Mouse (Mus musculus) liver, embryonic 15.5 days (tissue): ENCODE measurements around the gene Gsta4. TPM values are rescaled to one million over a fixed set of nuclear protein-coding genes. Genes with fewer than 3 reads are reported as not detected.
"Not testable (repeated sequence)": the region's sequence is repeated elsewhere in the genome, so short reads cannot be mapped to it uniquely, and the experiment has no call there.

Experiments
- ATAC-seq: fragments of 200-750 bp; cut with Nextera tagmentation; 2 replicates; pipeline ENCODE4 v1.8.0; 2017; ENCODE audit warnings: moderate number of reproducible peaks, mild to moderate bottlenecking, moderate library complexity; ENCODE audit not compliant: insufficient read depth
- H3K27ac ChIP-seq: fragments of 300-500 bp; sonication (generic); replicated peaks from 2 replicates; pipeline ENCODE4 v1.5.1; 2015; ENCODE audit warnings: mild to moderate bottlenecking, inconsistent platforms
- H3K27me3 ChIP-seq: fragments of 300-500 bp; sonication (generic); 2 replicates; pipeline ENCODE4 v1.6.1; 2015; ENCODE audit warnings: mild to moderate bottlenecking, inconsistent platforms
- H3K36me3 ChIP-seq: fragments of 300-500 bp; sonication (generic); replicated peaks from 2 replicates; pipeline ENCODE4 v1.6.1; 2015; ENCODE audit warnings: moderate library complexity, mild to moderate bottlenecking, inconsistent platforms
- H3K4me1 ChIP-seq: fragments of 300-500 bp; sonication (generic); replicated peaks from 2 replicates; pipeline ENCODE4 v1.6.1; 2015; ENCODE audit warnings: inconsistent platforms
- H3K4me2 ChIP-seq: fragments of 300-500 bp; sonication (generic); 2 replicates; pipeline ENCODE4 v1.6.1; 2015; ENCODE audit warnings: moderate library complexity, mild to moderate bottlenecking, inconsistent platforms
- H3K4me3 ChIP-seq: fragments of 300-500 bp; sonication (generic); replicated peaks from 2 replicates; pipeline ENCODE4 v1.5.1; 2015; ENCODE audit warnings: mild to moderate bottlenecking, inconsistent platforms
- H3K9ac ChIP-seq: fragments of 300-500 bp; sonication (generic); 2 replicates; pipeline ENCODE4 v1.6.1; 2015; ENCODE audit warnings: moderate library complexity, mild to moderate bottlenecking, inconsistent platforms
- H3K9me3 ChIP-seq: fragments of 300-500 bp; sonication (generic); replicated peaks from 2 replicates; pipeline ENCODE4 v1.6.1; 2016; ENCODE audit warnings: inconsistent platforms
- WGBS: fragments of 180-500 bp; shearing (Covaris S2); methylation state at CpG from one replicate; pipeline ENCODE4 v1.1.7; 2015; ENCODE audit warnings: mixed read lengths; ENCODE audit not compliant: insufficient replicate concordance; 5-methylcytosine and 5-hydroxymethylcytosine counted together
- polyA plus RNA-seq: library from polyadenylated mRNA; unstranded; fragments of >200 nt; fragmentation: Nextera tagmentation; extraction: Ambion mirVana; gene quantifications from 2 replicates; pipeline ENCODE4 v1.2.1, GENCODE M21; 2015

Gsta4 gene
- polyA plus RNA-seq, 1 experiment from 2014 or later, result 36.2 TPM

GRCm38 (mm10) chr9:78210821-78211220 lies 28.2 kb downstream of the Gsta4 start:
- 0 out of 2 replicates have a peak, but pooled peaks cover 3% of the 10 kb centered on the region for H3K36me3 ChIP-seq
- H3K4me2 ChIP-seq, result no peak overlapping the region
- WGBS, result 74% methylated on average over 2 of the region's 2 CpGs
- no peak overlapping the region for H3K9ac ChIP-seq
- H3K27ac ChIP-seq, result no peak overlapping the region
- H3K4me3 ChIP-seq, result no peak overlapping the region
- H3K9me3 ChIP-seq, result no peaks in the 10 kb centered on the region
- H3K4me1 ChIP-seq, result no peaks in the 10 kb centered on the region; the same call in 1 of the 2 replicates
- no peaks in the 10 kb centered on the region for H3K27me3 ChIP-seq
- ATAC-seq, result no peak

- WGBS, result 72% methylated on average over 3 of the region's 3 CpGs
- 0 out of 2 replicates have a peak, but pooled peaks cover under 1% of the 10 kb centered on the region for H3K36me3 ChIP-seq
- no peak overlapping the region for H3K4me2 ChIP-seq
- no peaks in the 10 kb centered on the region for H3K9me3 ChIP-seq
- H3K4me3 ChIP-seq, result no peak overlapping the region
- H3K27ac ChIP-seq, result no peak overlapping the region
- ATAC-seq, result no peak
- no peaks in the 10 kb centered on the region for H3K27me3 ChIP-seq
- H3K9ac ChIP-seq, result no peak overlapping the region
- H3K4me1 ChIP-seq, result no peaks in the 10 kb centered on the region; the same call in 1 of the 2 replicates
Measured at GRCm38 (mm10) chr9:78211521-78211920, 28.9 kb downstream of the Gsta4 start.

DNA sequence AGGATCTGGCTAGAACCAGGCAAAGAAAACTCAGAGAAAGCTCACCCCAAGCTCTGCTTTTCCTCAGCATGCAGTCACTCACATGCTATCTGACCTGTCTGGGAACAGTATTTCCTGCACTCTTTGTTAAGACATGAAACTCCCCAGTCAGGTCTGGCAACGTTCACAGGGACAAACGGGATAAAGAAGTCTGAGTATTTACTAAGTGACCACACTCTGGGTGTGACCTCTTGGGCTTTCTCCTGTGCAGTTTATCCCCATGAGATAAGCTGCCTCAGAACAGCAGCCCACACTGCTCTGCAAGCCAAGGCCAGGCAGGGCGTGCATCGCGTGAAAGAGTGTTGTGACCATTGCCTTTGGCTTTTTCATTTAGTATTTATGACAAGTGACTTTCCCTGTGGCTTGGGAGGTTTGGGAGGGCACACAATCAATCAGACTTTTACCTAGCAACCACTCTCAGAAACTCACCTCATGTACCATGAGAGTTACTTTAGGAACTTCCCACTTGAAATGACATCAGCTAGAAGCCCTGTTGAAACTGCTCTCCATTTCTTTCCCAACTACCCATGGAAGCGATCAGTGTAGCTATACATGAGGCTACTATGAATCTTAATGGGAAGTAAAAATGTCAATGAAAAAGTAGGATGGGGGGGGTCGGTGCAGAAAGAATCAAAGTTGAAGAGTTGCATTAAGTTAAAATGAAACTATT lies 29.9 kb downstream of the Gsta4 start:
- no peak overlapping the region for H3K27ac ChIP-seq

DNA sequence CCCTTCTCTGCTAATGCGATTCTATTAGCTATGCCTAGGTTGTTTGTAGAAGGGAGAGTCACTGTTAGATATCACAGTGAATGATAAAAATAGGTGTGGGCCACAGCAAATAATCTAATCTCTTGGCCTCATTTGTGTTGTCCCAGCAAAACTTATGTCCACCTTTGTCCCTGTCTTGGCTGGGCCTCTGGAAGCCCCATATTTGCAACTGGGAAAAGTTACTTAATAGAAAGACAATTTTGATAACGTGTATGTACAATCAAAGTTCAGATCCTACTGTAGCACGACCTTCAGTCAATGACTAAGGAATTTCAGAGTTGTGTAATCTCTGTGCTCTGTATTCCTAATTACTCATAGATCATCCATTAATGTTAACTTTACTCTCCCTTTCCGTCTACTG lies 34.5 kb downstream of the Gsta4 start:
- no peak overlapping the region for H3K27ac ChIP-seq
- WGBS, result 45% methylated on average over 4 of the region's 4 CpGs
- no peak overlapping the region for H3K4me2 ChIP-seq

More for the DNA sequence above, 29.9 kb downstream of the Gsta4 start:
- Histone ChIP-seq H3K9ac (no peak overlapping the region), H3K27me3 (no peaks in the 10 kb centered on the region), H3K4me2 (no peak overlapping the region), H3K36me3 (no peaks in the 10 kb centered on the region), H3K4me3 (no peak overlapping the region), H3K4me1 (peaks cover 6% of the 10 kb centered on the region; the same call in 1 of the 2 replicates), H3K9me3 (no peaks in the 10 kb centered on the region)
- no peak for ATAC-seq
- WGBS, result 35% methylated on average over 7 of the region's 7 CpGs

GRCm38 (mm10) chr9:78222616-78223015 lies 40.0 kb downstream of the Gsta4 start:
- no peak overlapping the region for H3K4me2 ChIP-seq
- no peak overlapping the region for H3K27ac ChIP-seq
- H3K4me3 ChIP-seq, result no peak overlapping the region
- H3K36me3 ChIP-seq, result no peaks in the 10 kb centered on the region
- 0 out of 2 replicates have a peak, but pooled peaks cover under 1% of the 10 kb centered on the region for H3K4me1 ChIP-seq
- no peaks in the 10 kb centered on the region for H3K27me3 ChIP-seq
- no peaks in the 10 kb centered on the region for H3K9me3 ChIP-seq
- 44% methylated on average over 8 of the region's 8 CpGs for WGBS
- no peak for ATAC-seq
- H3K9ac ChIP-seq, result no peak overlapping the region

More for the DNA sequence above, 34.5 kb downstream of the Gsta4 start:
- no peak overlapping the region for H3K9ac ChIP-seq
- peaks cover 7% of the 10 kb centered on the region; the same call in 1 of the 2 replicates for H3K4me1 ChIP-seq
- ATAC-seq, result 0 out of 2 replicates have a peak, but pooled peaks have one; percentile 49
- H3K36me3 ChIP-seq, result no peaks in the 10 kb centered on the region
- no peak overlapping the region for H3K4me3 ChIP-seq
- H3K9me3 ChIP-seq, result no peaks in the 10 kb centered on the region
- H3K27me3 ChIP-seq, result no peaks in the 10 kb centered on the region

DNA sequence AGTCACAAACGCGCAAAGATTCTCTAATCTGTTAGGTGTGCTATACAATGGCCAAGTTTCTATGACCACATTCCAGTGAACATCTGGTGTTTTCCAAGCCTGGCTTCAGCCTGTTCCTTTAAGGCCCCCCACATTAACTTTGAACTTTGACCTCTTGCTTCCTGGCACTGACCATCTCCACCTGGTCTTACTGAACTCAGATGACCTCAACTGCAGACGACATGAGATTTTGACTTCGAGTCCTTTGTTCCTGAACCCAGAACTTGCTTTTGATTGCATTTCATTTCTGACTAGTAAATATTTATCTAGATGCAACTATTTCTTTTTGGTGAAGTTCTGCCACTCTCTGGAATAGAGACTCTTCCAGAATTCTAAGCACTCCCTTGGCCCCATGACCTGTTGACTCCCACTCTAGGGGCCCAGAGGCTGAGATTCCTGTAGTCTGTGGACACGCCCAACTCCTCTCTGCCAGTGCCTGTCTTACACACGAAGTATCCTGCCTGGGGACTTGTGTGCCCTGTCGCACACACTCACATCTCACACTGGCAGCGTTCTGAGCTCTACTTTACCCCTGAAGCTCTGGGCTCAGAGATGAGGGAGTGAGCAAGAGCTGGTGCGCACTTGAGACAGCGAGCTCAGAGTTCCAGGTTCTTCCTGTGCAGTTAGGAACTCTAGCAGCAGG lies 40.8 kb downstream of the Gsta4 start:
- Histone ChIP-seq H3K9me3 (no peaks in the 10 kb centered on the region), H3K27ac (no peak overlapping the region), H3K9ac (no peak overlapping the region), H3K4me3 (no peak overlapping the region), H3K4me1 (no peaks in the 10 kb centered on the region), H3K36me3 (no peaks in the 10 kb centered on the region), H3K4me2 (no peak overlapping the region), H3K27me3 (no peaks in the 10 kb centered on the region)
- ATAC-seq, result no peak
- 60% methylated on average over 10 of the region's 10 CpGs for WGBS

DNA sequence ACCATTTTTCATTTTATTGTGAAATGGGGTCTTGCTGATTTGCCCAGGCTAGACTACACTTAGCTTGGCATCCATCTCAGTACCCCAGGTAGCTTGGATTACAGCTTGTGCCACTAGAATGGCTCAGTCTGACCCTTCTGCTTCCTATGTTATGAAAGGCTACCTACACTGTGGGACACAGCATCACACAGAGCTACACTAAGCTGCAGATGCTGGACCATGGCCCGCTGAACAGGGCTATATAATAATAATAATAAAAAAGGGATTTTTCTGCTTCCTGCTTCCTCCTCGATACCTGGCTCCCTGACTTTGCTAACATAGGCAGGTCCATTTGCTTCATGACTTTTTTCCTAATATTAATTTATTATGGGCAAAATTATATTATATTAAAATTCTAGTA lies 41.8 kb downstream of the Gsta4 start:
- H3K4me1 ChIP-seq, result no peaks in the 10 kb centered on the region
- ATAC-seq, result no peak
- H3K9ac ChIP-seq, result no peak overlapping the region
- H3K4me2 ChIP-seq, result no peak overlapping the region
- H3K9me3 ChIP-seq, result no peaks in the 10 kb centered on the region
- no peak overlapping the region for H3K27ac ChIP-seq
- H3K4me3 ChIP-seq, result no peak overlapping the region
- no peaks in the 10 kb centered on the region for H3K36me3 ChIP-seq
- 70% methylated on average over 2 of the region's 2 CpGs for WGBS
- H3K27me3 ChIP-seq, result no peaks in the 10 kb centered on the region

- Histone ChIP-seq H3K27ac (no peak overlapping the region), H3K4me3 (no peak overlapping the region), H3K9me3 (no peaks in the 10 kb centered on the region), H3K9ac (no peak overlapping the region), H3K27me3 (no peaks in the 10 kb centered on the region), H3K4me1 (no peaks in the 10 kb centered on the region), H3K4me2 (no peak overlapping the region), H3K36me3 (no peaks in the 10 kb centered on the region)
- ATAC-seq, result no peak
- WGBS, result 42% methylated on average over 11 of the region's 11 CpGs
Measured at GRCm38 (mm10) chr9:78225304-78225703, 42.7 kb downstream of the Gsta4 start.

GRCm38 (mm10) chr9:78228122-78228521 lies 45.5 kb downstream of the Gsta4 start:
- H3K4me1 ChIP-seq, result no peaks in the 10 kb centered on the region
- no peaks in the 10 kb centered on the region for H3K27me3 ChIP-seq
- no peaks in the 10 kb centered on the region for H3K9me3 ChIP-seq
- no peak overlapping the region for H3K27ac ChIP-seq
- no peak overlapping the region for H3K4me2 ChIP-seq
- no peak for ATAC-seq
- 46% methylated on average over 2 of the region's 2 CpGs for WGBS
- no peak overlapping the region for H3K9ac ChIP-seq
- H3K4me3 ChIP-seq, result no peak overlapping the region
- no peaks in the 10 kb centered on the region for H3K36me3 ChIP-seq

- not testable (repeated sequence) for ATAC-seq, H3K4me3 ChIP-seq, H3K27me3 ChIP-seq, H3K4me2 ChIP-seq, H3K36me3 ChIP-seq, H3K27ac ChIP-seq, H3K9me3 ChIP-seq, H3K9ac ChIP-seq, H3K4me1 ChIP-seq
- WGBS, result 43% methylated on average over 3 of the region's 3 CpGs
Measured at GRCm38 (mm10) chr9:78229658-78230057, 47.1 kb downstream of the Gsta4 start.

DNA sequence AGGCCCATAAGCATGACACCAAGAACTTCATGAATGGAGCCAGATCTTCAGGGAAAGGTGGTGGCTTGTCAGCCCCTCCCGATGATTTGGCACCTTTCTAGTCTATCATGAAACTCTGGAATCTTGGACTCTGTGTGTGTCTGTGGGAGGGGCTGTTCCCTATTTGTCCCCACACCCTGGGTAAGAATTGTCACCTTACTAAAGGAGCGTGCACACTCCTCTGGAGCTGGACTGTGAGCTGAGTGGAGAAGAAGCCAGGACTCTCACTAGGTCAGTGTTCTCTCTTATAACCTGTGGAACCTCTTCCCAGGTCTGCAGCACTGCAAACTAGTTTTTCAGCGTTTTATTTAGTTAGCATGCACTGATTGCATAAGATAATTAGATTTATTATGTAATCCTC lies 47.9 kb downstream of the Gsta4 start, which contains the start of gene Gsta1:
TSS of gene Gsta1 (plus strand) at position 196 of the 400 bp plus-strand sequence.
- H3K9ac ChIP-seq, ATAC-seq, H3K4me2 ChIP-seq, H3K27ac ChIP-seq, H3K27me3 ChIP-seq, H3K36me3 ChIP-seq, H3K9me3 ChIP-seq, H3K4me1 ChIP-seq, H3K4me3 ChIP-seq: not testable (repeated sequence)
- WGBS, result 64% methylated on average over 2 of the region's 3 CpGs
